Mouse (Mus musculus): ENCODE results near the gene Nox1.
A peak's percentile ranks its signal among the peaks of the same experiment; 100 is the strongest.

Gene Nox1

DNA sequence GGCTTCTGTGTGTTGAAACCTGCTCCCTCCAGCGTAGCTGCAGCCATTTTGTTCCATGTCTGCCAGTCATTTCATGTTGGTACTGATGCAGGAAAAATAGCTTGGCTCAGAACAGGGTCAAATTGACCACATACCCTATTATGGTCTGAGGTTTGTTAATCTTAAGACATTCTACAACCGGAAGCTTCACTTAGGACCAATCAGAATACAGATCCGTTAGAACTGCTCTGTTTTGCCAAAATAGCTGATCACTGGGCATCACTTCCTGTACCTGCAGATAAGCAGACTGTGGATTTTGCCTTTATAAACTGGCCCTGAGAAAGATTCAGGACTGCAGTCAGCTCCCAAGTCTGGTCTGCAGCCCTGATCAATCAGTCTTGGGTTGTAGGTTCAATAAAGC is 93.2 kb downstream of the Nox1 start:
- DNase-seq (ENCODE audit: low spot score in 2 of 2): no peak

DNA sequence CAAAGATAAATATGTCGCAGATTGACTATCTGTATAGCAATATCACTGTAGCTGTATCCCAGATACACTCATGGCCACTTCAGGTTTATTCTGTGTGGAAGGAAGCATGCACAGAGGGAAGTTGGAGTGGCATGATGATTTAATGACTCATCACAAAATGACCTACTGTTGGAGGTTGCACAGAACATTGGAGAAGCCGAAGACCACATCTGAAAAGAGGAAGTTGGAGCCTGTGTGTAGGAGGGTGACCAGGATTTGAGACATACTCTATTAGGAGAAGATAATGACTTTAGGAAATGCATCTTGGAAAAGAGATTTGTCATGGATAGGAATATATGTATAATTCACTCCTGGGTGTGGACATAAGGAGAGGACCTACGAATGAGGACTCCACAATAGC is 105.3 kb downstream of the Nox1 start:
- no peak for DNase-seq (ENCODE audit: low spot score in 2 of 2)

- no peak for DNase-seq (ENCODE audit: low spot score in 2 of 2)
These were observed 110.0 kb downstream of the Nox1 start for GRCm38 (mm10) chrX:134111767-134112166.

- no peak for DNase-seq (ENCODE audit: low spot score in 2 of 2)
These were observed 119.1 kb downstream of the Nox1 start for GRCm38 (mm10) chrX:134102641-134103040.

- DNase-seq (ENCODE audit: low spot score in 2 of 2): no peak
These were observed 136.3 kb downstream of the Nox1 start for GRCm38 (mm10) chrX:134085453-134085852.

DNA sequence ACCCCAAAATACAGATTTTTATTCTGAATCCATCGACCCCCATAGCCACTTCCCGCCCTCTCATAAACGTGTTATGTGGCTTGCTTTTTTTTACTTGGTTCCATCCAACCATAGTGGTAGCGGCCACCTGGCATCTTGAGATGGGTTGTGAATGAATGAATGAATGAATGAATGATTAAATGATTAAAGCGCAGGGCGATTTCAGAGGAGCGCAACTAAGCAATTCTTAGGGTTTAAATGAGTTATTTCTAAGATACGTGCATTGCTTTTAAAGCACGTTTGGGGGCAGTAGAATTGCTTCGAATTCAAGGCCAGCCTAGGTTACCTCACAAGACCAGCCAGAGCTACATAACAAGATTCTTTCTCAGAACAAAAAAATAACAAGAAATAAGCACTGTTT is 162.0 kb downstream of the Nox1 start:
- no peak for DNase-seq (ENCODE audit: low spot score in 2 of 2)

DNA sequence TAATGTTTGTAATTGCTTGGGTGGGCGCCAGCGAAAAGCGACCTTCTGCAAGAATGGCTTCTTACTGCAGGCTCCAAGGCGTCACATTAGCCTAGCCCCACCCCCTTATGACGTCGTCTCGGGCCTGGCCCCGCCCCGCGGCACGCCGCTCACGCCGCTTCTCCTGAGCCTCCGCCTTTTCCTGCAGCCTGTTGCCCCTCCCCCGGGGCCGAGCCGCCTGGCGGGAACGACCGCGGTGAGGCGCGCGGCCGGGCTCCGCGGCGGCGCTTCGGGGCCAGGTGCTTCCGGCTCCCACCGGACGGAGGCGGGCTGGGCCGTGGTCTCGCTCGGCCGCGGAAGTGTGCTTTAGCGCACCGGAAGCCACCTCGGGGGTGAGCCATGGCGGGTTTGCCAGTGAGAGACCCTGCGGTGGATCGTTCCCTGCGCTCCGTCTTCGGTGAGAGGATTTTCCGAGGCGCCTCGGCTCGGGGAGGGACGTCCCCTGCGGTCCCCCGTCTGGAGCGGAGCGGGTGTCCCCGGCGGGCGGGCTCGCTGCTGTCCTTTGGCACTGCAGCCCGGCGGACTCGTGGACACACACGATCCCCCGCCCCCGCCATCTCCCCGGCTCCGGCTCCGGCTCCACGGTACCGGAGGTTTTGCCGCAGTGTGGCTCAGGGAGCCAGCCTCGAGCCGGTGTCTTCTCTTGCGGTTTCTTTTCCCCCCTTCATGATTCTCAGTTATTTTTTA is 162.6 kb downstream of the Nox1 start, which contains the start of gene Cstf2:
Gene Cstf2 (plus strand): TSS at position 201 of the 726 bp plus-strand sequence.
- DNase-seq (ENCODE audit: low spot score in 2 of 2): peak; percentile 91 to 94

- DNase-seq (ENCODE audit: low spot score in 2 of 2): no peak
These were observed 163.5 kb downstream of the Nox1 start for GRCm38 (mm10) chrX:134058040-134058875.

DNA sequence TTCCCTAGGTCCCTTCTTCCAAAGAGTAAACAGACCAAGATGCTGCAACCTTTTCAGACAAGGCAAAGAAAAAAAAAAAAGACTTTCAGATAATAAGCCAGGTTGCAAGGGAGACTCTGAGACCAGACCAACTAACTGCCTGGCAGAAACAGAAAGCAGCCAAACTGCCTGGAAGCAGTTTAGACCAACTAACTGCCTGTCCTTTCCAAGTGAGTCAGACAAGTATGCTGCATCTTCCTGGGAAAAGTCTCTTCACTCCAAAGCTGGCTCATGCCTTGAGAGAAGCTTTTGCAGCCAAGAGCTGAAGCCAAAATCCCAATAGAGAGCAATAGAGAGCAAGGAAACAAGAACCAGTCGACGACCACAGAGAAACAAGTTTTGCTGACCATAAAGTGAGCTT is 164.9 kb downstream of the Nox1 start:
- DNase-seq (ENCODE audit: low spot score in 2 of 2): no peak

GRCm38 (mm10) chrX:134048994-134049393 is 172.8 kb downstream of the Nox1 start:
- no peak for DNase-seq (ENCODE audit: low spot score in 2 of 2)
